Mouse (Mus musculus): ENCODE results near the gene Aldh2. TPM values are rescaled to one million over a fixed set of nuclear protein-coding genes. Genes with fewer than 3 reads are reported as not detected.
A peak's percentile ranks its signal among the peaks of the same experiment; 100 is the strongest.
"Not testable (repeated sequence)": the region's sequence is repeated elsewhere in the genome, so short reads cannot be mapped to it uniquely, and the experiment has no call there.

The Aldh2 gene
- polyA plus RNA-seq, 1 experiment = 160 TPM

GRCm38 (mm10) chr5:121609556-121610135 is 16.0 kb upstream of the Aldh2 start:
- H3K4me3 ChIP-seq (ENCODE audit: low read depth, low read length); H3K9me3 ChIP-seq (replicated peaks; ENCODE audit: control insufficient read depth, insufficient read depth, low read length, poor library complexity, severe bottlenecking); H3K9ac ChIP-seq (ENCODE audit: low read depth, poor library complexity, severe bottlenecking); H3K36me3 ChIP-seq (ENCODE audit: control insufficient read depth, insufficient read depth, low read length, poor library complexity, severe bottlenecking); H3K27me3 ChIP-seq (ENCODE audit: control insufficient read depth, insufficient read depth, low read length, poor library complexity, severe bottlenecking); H3K27ac ChIP-seq (ENCODE audit: insufficient read depth, low read length); H3K4me1 ChIP-seq (ENCODE audit: control insufficient read depth, insufficient read depth, low read length): not testable (repeated sequence)
- TF ChIP-seq CTCF (IDR thresholded peaks at IDR 0.05; ENCODE audit: low read depth, low read length) = peak; percentile 53

- no peak for TF ChIP-seq POLR2A (IDR thresholded peaks at IDR 0.05; ENCODE audit: insufficient read depth, low read length)
- TF ChIP-seq EP300 (IDR thresholded peaks at IDR 0.05; ENCODE audit: insufficient read depth, low read depth, low read length) = no peak
- TF ChIP-seq CTCF (IDR thresholded peaks at IDR 0.05; ENCODE audit: low read depth, low read length) = peak; percentile 90
- H3K4me1 ChIP-seq (ENCODE audit: control insufficient read depth, insufficient read depth, low read length) = no peaks in the 10 kb centered on the region
- H3K9me3 ChIP-seq (replicated peaks; ENCODE audit: control insufficient read depth, insufficient read depth, low read length, poor library complexity, severe bottlenecking) = no peaks in the 10 kb centered on the region
- no peaks in the 10 kb centered on the region for H3K27me3 ChIP-seq (ENCODE audit: control insufficient read depth, insufficient read depth, low read length, poor library complexity, severe bottlenecking)
- no peaks in the 10 kb centered on the region for H3K36me3 ChIP-seq (ENCODE audit: control insufficient read depth, insufficient read depth, low read length, poor library complexity, severe bottlenecking)
- H3K27ac ChIP-seq (ENCODE audit: insufficient read depth, low read length) = no peak overlapping the region
- H3K9ac ChIP-seq (ENCODE audit: low read depth, poor library complexity, severe bottlenecking) = no peak overlapping the region
- no peak overlapping the region for H3K4me3 ChIP-seq (ENCODE audit: low read depth, low read length)
Observed at GRCm38 (mm10) chr5:121606151-121606550, 12.5 kb upstream of the Aldh2 start.

- not testable (repeated sequence) for H3K9ac ChIP-seq (ENCODE audit: low read depth, poor library complexity, severe bottlenecking); H3K4me1 ChIP-seq (ENCODE audit: control insufficient read depth, insufficient read depth, low read length); H3K27ac ChIP-seq (ENCODE audit: insufficient read depth, low read length); H3K9me3 ChIP-seq (replicated peaks; ENCODE audit: control insufficient read depth, insufficient read depth, low read length, poor library complexity, severe bottlenecking); H3K4me3 ChIP-seq (ENCODE audit: low read depth, low read length); H3K27me3 ChIP-seq (ENCODE audit: control insufficient read depth, insufficient read depth, low read length, poor library complexity, severe bottlenecking); H3K36me3 ChIP-seq (ENCODE audit: control insufficient read depth, insufficient read depth, low read length, poor library complexity, severe bottlenecking)
Observed at GRCm38 (mm10) chr5:121603815-121604214, 10.2 kb upstream of the Aldh2 start.

- Histone ChIP-seq H3K4me1 (ENCODE audit: control insufficient read depth, insufficient read depth, low read length) (peaks cover 4% of the 10 kb centered on the region), H3K9ac (ENCODE audit: low read depth, poor library complexity, severe bottlenecking) (no peak overlapping the region), H3K27ac (ENCODE audit: insufficient read depth, low read length) (no peak overlapping the region), H3K36me3 (ENCODE audit: control insufficient read depth, insufficient read depth, low read length, poor library complexity, severe bottlenecking) (no peaks in the 10 kb centered on the region), H3K4me3 (ENCODE audit: low read depth, low read length) (no peak overlapping the region), H3K9me3 (replicated peaks; ENCODE audit: control insufficient read depth, insufficient read depth, low read length, poor library complexity, severe bottlenecking) (no peaks in the 10 kb centered on the region), H3K27me3 (ENCODE audit: control insufficient read depth, insufficient read depth, low read length, poor library complexity, severe bottlenecking) (no peaks in the 10 kb centered on the region)
- TF ChIP-seq EP300 (IDR thresholded peaks at IDR 0.05; ENCODE audit: insufficient read depth, low read depth, low read length) (0 out of 2 replicates have a peak, but pooled peaks have one; percentile 56), CTCF (IDR thresholded peaks at IDR 0.05; ENCODE audit: low read depth, low read length) (peak; percentile 98), POLR2A (IDR thresholded peaks at IDR 0.05; ENCODE audit: insufficient read depth, low read length) (no peak)
Observed at GRCm38 (mm10) chr5:121601547-121602299, 8.1 kb upstream of the Aldh2 start.

GRCm38 (mm10) chr5:121598871-121599610 is 5.4 kb upstream of the Aldh2 start:
- H3K9me3 ChIP-seq (replicated peaks; ENCODE audit: control insufficient read depth, insufficient read depth, low read length, poor library complexity, severe bottlenecking) = no peaks in the 10 kb centered on the region
- no peaks in the 10 kb centered on the region for H3K36me3 ChIP-seq (ENCODE audit: control insufficient read depth, insufficient read depth, low read length, poor library complexity, severe bottlenecking)
- H3K9ac ChIP-seq (ENCODE audit: low read depth, poor library complexity, severe bottlenecking) = no peak overlapping the region
- H3K4me3 ChIP-seq (ENCODE audit: low read depth, low read length) = no peak overlapping the region
- no peak for TF ChIP-seq CTCF (IDR thresholded peaks at IDR 0.05; ENCODE audit: low read depth, low read length)
- TF ChIP-seq POLR2A (IDR thresholded peaks at IDR 0.05; ENCODE audit: insufficient read depth, low read length) = no peak
- H3K4me1 ChIP-seq (ENCODE audit: control insufficient read depth, insufficient read depth, low read length) = peaks cover 4% of the 10 kb centered on the region
- no peak overlapping the region for H3K27ac ChIP-seq (ENCODE audit: insufficient read depth, low read length)
- no peaks in the 10 kb centered on the region for H3K27me3 ChIP-seq (ENCODE audit: control insufficient read depth, insufficient read depth, low read length, poor library complexity, severe bottlenecking)

- no peaks in the 10 kb centered on the region for H3K9me3 ChIP-seq (replicated peaks; ENCODE audit: control insufficient read depth, insufficient read depth, low read length, poor library complexity, severe bottlenecking)
- H3K27ac ChIP-seq (ENCODE audit: insufficient read depth, low read length) = no peak overlapping the region
- no peaks in the 10 kb centered on the region for H3K27me3 ChIP-seq (ENCODE audit: control insufficient read depth, insufficient read depth, low read length, poor library complexity, severe bottlenecking)
- peaks cover 4% of the 10 kb centered on the region for H3K4me1 ChIP-seq (ENCODE audit: control insufficient read depth, insufficient read depth, low read length)
- H3K36me3 ChIP-seq (ENCODE audit: control insufficient read depth, insufficient read depth, low read length, poor library complexity, severe bottlenecking) = no peaks in the 10 kb centered on the region
- TF ChIP-seq EP300 (IDR thresholded peaks at IDR 0.05; ENCODE audit: insufficient read depth, low read depth, low read length) (no peak), POLR2A (IDR thresholded peaks at IDR 0.05; ENCODE audit: insufficient read depth, low read length) (no peak)
- H3K9ac ChIP-seq (ENCODE audit: low read depth, poor library complexity, severe bottlenecking) = no peak overlapping the region
- H3K4me3 ChIP-seq (ENCODE audit: low read depth, low read length) = no peak overlapping the region
Observed at GRCm38 (mm10) chr5:121597991-121598537, 4.4 kb upstream of the Aldh2 start.
